Mouse (Mus musculus): ENCODE data around the gene Slc35f6. TPM values are rescaled to one million over a fixed set of nuclear protein-coding genes. Genes with fewer than 3 reads are reported as not detected.
A peak's percentile ranks its signal among the peaks of the same experiment; 100 is the strongest.

Gene Slc35f6
- polyA plus RNA-seq (2012; rRNA removed) = 82.9 and 97.2 TPM in 2 replicates

DNA sequence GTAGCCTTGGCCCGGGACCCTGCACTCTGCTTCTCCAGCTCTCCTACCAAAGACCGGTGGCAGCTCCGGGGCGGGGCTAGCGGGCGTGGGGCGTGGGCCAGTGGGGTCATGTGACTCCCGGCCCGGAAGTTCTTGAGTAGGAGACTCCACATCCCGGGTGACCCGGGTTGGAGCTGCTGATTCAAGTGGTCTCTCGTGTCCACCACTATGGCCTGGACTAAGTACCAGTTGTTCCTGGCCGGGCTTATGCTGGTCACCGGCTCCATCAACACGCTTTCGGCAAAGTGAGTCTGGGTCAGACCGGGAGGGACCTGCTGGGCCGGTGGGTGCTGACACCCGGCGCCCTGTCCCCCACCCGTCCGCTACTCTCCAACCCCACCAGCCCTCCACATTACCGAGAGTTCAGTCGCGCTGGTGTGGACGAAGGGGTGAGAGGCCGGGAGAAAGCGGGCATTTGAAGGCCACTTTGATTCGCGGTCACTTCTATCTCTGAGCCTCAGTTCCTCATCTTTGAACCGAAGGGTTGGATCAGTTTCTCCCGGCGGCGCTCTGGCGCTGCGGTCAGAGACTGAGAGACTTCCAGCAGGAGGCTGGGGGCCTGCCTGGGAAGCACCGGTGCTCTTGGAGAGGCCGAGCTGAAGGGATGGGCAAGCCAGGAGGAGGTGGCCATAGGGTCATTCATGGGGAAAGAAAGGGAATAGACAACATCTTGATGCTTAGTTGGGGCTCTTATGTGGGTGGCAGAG is at the start of gene Slc35f6:
TSS of gene Slc35f6 (plus strand) at position 119 of the 746 bp plus-strand sequence.
- peak within 1 kb of the TSS; percentile 70 for H3K4me3 ChIP-seq (replicated peaks; ENCODE audit: extremely low read depth, low read depth, low read length)
- DNase-seq = peak; percentile 93
- TF ChIP-seq CTCF (IDR thresholded peaks at IDR 0.05; ENCODE audit: insufficient read depth, low read length) = no peak
- TF ChIP-seq POLR2A (IDR thresholded peaks at IDR 0.05; ENCODE audit: borderline replicate concordance, extremely low read depth, low read depth, low read length) = peak; percentile 76; the same call in 1 of the 2 replicates
- WGBS = under 1% methylated on average over 38 of the region's 38 CpGs
- peaks cover 3% of the 10 kb centered on the region; the same call in 1 of the 2 replicates for H3K4me1 ChIP-seq (ENCODE audit: control insufficient read depth, insufficient read depth, low read length)

DNA sequence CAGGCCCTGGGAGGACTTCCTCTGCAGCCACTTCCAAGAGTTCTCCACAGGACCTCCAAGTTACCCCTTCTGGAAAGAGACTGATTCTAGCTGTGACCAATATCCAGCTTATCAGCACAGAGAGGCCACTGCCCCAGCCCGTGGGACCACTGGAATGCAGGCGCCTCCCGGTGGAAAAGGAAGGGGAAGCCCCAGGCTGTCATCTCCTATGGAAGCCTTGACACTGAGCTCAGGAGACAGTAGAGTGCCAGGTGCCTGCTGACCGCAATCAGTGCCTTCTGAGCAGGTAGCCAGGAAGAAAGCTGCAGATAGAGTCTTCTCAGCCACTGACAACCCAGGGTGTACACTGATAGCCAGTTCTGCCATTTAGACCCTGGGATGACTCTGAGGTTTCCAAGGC is 46.3 kb upstream of the Slc35f6 start:
- WGBS = 20% methylated on average over 4 of the region's 4 CpGs
- no peak for DNase-seq
- Histone ChIP-seq H3K4me3 (replicated peaks; ENCODE audit: extremely low read depth, low read depth, low read length) (no peak overlapping the region), H3K4me1 (ENCODE audit: control insufficient read depth, insufficient read depth, low read length) (no peaks in the 10 kb centered on the region)
- TF ChIP-seq CTCF (IDR thresholded peaks at IDR 0.05; ENCODE audit: insufficient read depth, low read length) (no peak), POLR2A (IDR thresholded peaks at IDR 0.05; ENCODE audit: borderline replicate concordance, extremely low read depth, low read depth, low read length) (no peak)

DNA sequence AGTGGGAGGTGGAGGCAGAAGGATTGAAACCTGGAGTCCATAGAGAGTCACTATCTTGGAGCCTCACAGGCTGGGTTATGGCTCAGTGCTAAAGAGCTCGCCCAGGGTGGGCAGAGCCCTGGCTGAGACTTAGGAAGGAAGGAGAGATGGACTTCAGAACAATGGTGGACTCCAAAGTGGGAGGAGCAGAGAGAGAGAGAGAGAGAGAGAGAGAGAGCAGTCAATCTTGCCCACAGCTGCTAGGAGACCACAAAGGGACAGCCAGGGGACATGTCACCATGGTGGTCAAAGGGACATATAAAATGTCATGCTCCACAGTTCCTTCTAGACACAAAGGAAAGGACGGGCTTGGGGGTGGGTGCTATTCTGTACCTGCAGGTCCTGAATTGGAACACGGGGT is 44.5 kb upstream of the Slc35f6 start:
- H3K4me3 ChIP-seq (replicated peaks; ENCODE audit: extremely low read depth, low read depth, low read length) = no peak overlapping the region
- no peak for DNase-seq
- no peaks in the 10 kb centered on the region for H3K4me1 ChIP-seq (ENCODE audit: control insufficient read depth, insufficient read depth, low read length)
- no peak for TF ChIP-seq CTCF (IDR thresholded peaks at IDR 0.05; ENCODE audit: insufficient read depth, low read length)
- 65% methylated on average over 3 of the region's 3 CpGs for WGBS

DNA sequence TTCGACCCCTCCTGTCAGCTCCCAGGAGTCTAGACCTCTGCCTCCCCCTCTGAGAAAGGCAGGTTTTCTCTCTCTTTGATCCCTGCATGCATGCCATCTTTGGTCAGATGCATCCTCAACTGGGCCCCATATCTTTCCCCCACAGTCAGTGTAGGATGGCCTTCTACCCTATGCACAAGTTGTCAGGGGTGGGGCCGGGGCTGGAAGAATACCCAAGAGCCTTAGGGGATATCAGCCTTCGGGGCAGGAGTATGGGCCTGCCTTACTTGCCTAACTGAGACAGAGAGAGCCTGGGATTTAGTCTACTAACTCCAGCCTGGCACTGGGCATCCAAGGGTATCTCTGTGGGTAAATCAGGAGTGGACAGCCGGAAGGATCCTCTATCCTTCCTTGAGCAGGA is 43.8 kb upstream of the Slc35f6 start:
- 75% methylated on average over 4 of the region's 4 CpGs for WGBS
- no peak overlapping the region for H3K4me3 ChIP-seq (replicated peaks; ENCODE audit: extremely low read depth, low read depth, low read length)
- H3K4me1 ChIP-seq (ENCODE audit: control insufficient read depth, insufficient read depth, low read length) = no peaks in the 10 kb centered on the region
- no peak for TF ChIP-seq POLR2A (IDR thresholded peaks at IDR 0.05; ENCODE audit: borderline replicate concordance, extremely low read depth, low read depth, low read length)
- TF ChIP-seq CTCF (IDR thresholded peaks at IDR 0.05; ENCODE audit: insufficient read depth, low read length) = no peak
- DNase-seq = no peak

DNA sequence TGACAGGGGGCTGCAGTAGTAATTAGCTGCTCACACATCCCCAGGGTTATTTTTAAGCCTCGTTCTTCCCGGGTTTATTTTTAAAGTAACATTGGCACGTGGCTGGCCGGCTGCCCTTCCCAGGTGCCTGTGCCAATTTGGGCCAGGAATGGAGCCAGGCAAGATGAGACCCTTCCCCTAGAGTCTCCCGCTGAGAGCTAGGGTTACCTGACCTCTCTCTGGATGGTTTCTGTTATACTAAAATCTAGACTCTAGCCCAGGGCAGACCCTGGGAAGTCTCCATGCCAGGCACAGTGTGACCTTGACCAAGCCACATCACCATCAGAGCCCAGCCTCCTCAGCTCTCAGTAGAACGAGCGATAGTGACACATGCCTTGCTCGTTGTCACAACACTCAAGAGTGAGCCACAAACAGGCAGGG is 43.0 kb upstream of the Slc35f6 start:
- WGBS = 61% methylated on average over 8 of the region's 8 CpGs
- H3K4me3 ChIP-seq (replicated peaks; ENCODE audit: extremely low read depth, low read depth, low read length) = no peak overlapping the region
- no peak for DNase-seq
- no peaks in the 10 kb centered on the region for H3K4me1 ChIP-seq (ENCODE audit: control insufficient read depth, insufficient read depth, low read length)
- no peak for TF ChIP-seq POLR2A (IDR thresholded peaks at IDR 0.05; ENCODE audit: borderline replicate concordance, extremely low read depth, low read depth, low read length)
- TF ChIP-seq CTCF (IDR thresholded peaks at IDR 0.05; ENCODE audit: insufficient read depth, low read length) = no peak

DNA sequence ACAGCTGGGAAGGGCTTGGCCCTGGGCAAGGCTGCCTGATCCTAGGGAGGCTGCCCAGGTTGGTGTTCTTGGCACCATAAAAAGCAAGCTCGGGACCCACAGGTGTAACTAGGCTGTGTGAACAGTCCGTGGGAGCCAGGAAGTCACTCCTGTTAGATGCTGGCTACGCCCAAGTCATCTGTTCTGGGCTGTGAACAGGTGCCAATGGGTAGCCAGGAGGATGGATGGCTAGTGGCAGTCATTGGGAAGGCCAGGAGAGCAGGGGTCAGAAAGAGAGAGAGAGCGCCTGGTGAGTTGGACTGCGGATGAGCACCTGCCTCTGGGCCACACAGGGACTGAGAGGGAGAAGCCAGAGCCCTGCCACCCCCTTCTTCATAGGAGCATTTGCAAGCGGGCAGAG is 42.1 kb upstream of the Slc35f6 start:
- H3K4me3 ChIP-seq (replicated peaks; ENCODE audit: extremely low read depth, low read depth, low read length) = no peak overlapping the region
- H3K4me1 ChIP-seq (ENCODE audit: control insufficient read depth, insufficient read depth, low read length) = no peaks in the 10 kb centered on the region
- DNase-seq = no peak
- 80% methylated on average over 6 of the region's 6 CpGs for WGBS
- TF ChIP-seq CTCF (IDR thresholded peaks at IDR 0.05; ENCODE audit: insufficient read depth, low read length) (no peak), POLR2A (IDR thresholded peaks at IDR 0.05; ENCODE audit: borderline replicate concordance, extremely low read depth, low read depth, low read length) (no peak)

DNA sequence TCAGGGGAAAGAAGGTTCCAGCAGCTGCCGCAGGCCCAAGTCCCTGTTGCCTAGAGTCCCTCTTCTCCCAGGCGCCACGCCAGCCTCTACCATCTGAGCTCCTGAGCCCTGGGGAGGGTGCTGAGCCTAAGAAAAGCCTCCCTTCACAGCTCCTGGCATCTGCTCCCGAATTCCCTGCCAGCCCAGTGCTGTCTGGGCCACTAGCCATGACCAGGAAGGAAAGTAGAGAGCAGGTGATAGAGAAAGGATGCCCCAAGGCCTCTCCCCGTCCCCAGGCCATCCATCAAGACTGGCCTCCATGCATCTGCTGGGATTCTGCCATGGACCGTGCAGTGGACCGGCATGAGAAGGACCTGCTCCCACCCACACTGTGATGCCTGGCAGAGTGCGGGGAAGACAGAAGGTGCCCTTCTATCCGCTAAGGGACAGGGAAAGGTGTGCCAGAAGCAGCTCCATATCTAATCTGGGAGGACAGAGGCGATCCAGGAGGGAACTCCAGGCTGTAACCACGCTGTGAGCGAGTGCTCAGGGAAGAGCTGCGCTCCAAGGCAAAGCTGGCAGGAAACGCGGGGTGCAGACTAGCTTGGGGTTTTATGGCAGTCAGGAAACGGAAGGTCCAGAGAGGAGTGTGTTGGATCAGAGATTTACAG is 41.2 kb upstream of the Slc35f6 start:
- H3K4me3 ChIP-seq (replicated peaks; ENCODE audit: extremely low read depth, low read depth, low read length) = no peak overlapping the region
- 70% methylated on average over 16 of the region's 16 CpGs for WGBS
- no peak for DNase-seq
- H3K4me1 ChIP-seq (ENCODE audit: control insufficient read depth, insufficient read depth, low read length) = no peaks in the 10 kb centered on the region
- TF ChIP-seq CTCF (IDR thresholded peaks at IDR 0.05; ENCODE audit: insufficient read depth, low read length) = no peak
- no peak for TF ChIP-seq POLR2A (IDR thresholded peaks at IDR 0.05; ENCODE audit: borderline replicate concordance, extremely low read depth, low read depth, low read length)

DNA sequence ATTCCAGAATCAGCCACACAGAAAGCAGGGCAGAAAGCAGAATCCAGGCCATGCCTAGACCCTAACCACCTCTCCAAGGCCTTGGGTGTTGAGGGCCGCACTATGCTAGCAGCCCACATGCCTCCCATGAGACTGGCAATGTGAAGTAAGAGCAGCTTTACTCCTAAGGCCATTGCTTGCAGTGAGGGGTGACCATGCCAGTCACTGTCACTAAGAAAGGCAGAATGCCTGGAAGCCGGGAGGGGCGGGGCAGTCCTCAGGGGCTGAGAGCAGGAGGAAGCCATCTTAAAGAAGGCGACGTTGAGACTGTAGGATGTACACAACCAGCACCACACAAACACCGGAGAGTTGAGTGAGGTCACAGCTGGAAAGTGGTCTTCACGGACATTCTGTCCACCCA is 38.6 kb upstream of the Slc35f6 start:
- H3K4me1 ChIP-seq (ENCODE audit: control insufficient read depth, insufficient read depth, low read length) = no peaks in the 10 kb centered on the region
- DNase-seq = no peak
- WGBS = 79% methylated on average over 7 of the region's 7 CpGs
- H3K4me3 ChIP-seq (replicated peaks; ENCODE audit: extremely low read depth, low read depth, low read length) = no peak overlapping the region
- no peak for TF ChIP-seq CTCF (IDR thresholded peaks at IDR 0.05; ENCODE audit: insufficient read depth, low read length)
- no peak for TF ChIP-seq POLR2A (IDR thresholded peaks at IDR 0.05; ENCODE audit: borderline replicate concordance, extremely low read depth, low read depth, low read length)

DNA sequence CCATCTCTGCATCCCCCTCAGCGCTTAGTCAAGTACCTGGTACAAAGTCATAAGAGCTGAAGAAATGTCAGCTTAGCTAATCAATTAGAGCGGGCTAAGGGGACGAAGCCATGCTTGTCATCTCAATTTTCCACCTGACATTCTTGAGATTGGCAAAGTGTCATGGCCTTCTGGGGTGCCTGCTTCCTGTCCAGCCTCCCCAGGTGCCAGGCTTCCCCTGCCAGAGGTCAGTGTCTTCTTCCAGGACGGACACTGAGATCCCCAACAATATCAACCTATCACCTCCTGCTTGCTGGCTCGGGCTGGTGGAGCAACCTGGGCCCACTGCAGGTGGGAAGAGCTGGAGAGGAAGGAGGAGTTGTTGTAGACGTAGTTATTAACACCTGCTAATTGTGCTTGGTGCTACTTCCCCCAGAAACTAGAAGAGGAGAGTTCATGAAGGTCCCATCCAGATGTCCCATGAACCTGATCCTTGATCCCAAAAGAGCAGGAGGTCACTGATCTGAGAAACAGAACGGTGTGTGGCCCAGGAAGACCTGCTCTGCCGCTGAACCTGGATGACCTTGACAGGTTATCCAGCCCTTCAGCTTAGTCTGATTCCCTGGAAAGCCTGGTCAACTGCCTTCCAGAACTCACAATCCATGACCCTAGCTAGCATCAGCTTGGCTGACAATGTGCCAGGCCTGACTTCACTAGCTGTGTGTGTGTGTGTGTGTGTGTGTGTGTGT is 37.7 kb upstream of the Slc35f6 start:
- H3K4me3 ChIP-seq (replicated peaks; ENCODE audit: extremely low read depth, low read depth, low read length) = no peak overlapping the region
- peaks cover under 1% of the 10 kb centered on the region; the same call in 1 of the 2 replicates for H3K4me1 ChIP-seq (ENCODE audit: control insufficient read depth, insufficient read depth, low read length)
- TF ChIP-seq CTCF (IDR thresholded peaks at IDR 0.05; ENCODE audit: insufficient read depth, low read length) = no peak
- no peak for TF ChIP-seq POLR2A (IDR thresholded peaks at IDR 0.05; ENCODE audit: borderline replicate concordance, extremely low read depth, low read depth, low read length)
- DNase-seq = no peak
- WGBS = 82% methylated on average over 8 of the region's 8 CpGs
